Comparison of ENCODE assay signal across 34 mouse cellular contexts in genomic region chr9:67782786-67783185, GRCm38 (mm10). TPM values are rescaled to one million over a fixed set of nuclear protein-coding genes. Genes with fewer than 3 reads are reported as not detected.
"Had no signal": no experiment of that assay in that cellular context is flagged by ENCODE, and none has a peak within 500 bp of the region (broad histone marks: within the 10 kb centered on the region; RNA-seq: fewer than 3 reads in every experiment).

No protein-coding gene starts in this region.

- H3K4me1 ChIP-seq: embryonic facial prominence, embryonic 10.5 days; embryonic facial prominence, embryonic 12.5 days; embryonic facial prominence, embryonic 15.5 days; forebrain, embryonic 10.5 days; forebrain, embryonic 12.5 days; forebrain, embryonic 15.5 days had no signal

- ATAC-seq: forebrain, embryonic 13.5 days; forebrain, embryonic 14.5 days; forebrain, embryonic 15.5 days; forebrain, embryonic 16.5 days; forebrain, postnatal 0 days had no signal

- H3K36me3 ChIP-seq: embryonic facial prominence, embryonic 10.5 days; embryonic facial prominence, embryonic 12.5 days; embryonic facial prominence, embryonic 13.5 days; embryonic facial prominence, embryonic 15.5 days; forebrain, embryonic 10.5 days; forebrain, embryonic 12.5 days; forebrain, embryonic 15.5 days had no signal

- H3K27me3 ChIP-seq: embryonic facial prominence, embryonic 12.5 days; embryonic facial prominence, embryonic 13.5 days; forebrain, embryonic 12.5 days; forebrain, embryonic 13.5 days; forebrain, embryonic 15.5 days had no signal

- H3K27ac ChIP-seq: embryonic facial prominence, embryonic 10.5 days; embryonic facial prominence, embryonic 12.5 days; embryonic facial prominence, embryonic 13.5 days; embryonic facial prominence, embryonic 15.5 days; forebrain, embryonic 10.5 days; forebrain, embryonic 12.5 days; forebrain, embryonic 13.5 days; forebrain, embryonic 15.5 days; gastrocnemius, adult 2 months; heart, adult 2 months had no signal

- DNase-seq: cerebellum, adult 9-10 months; cerebellum, adult 9-11 months; cerebellum, postnatal 10 days; cerebellum, postnatal 14 days; cerebellum, postnatal 25 days; cerebellum, postnatal 36 days; embryo, embryonic 11 days; forebrain, postnatal 0 days; gastrocnemius, adult 2 months; gastrocnemius, postnatal 10 days; gastrocnemius, postnatal 14 days; gastrocnemius, postnatal 25 days; gastrocnemius, postnatal 36 days; heart, adult 11 months; heart, adult 18-20 months; heart, adult 2 months had no signal

- H3K4me3 ChIP-seq: embryonic facial prominence, embryonic 10.5 days; embryonic facial prominence, embryonic 12.5 days; embryonic facial prominence, embryonic 13.5 days; embryonic facial prominence, embryonic 15.5 days; erythroblast, embryonic 14.5 days; forebrain, embryonic 10.5 days; forebrain, embryonic 12.5 days; forebrain, embryonic 13.5 days; forebrain, embryonic 15.5 days; gastrocnemius, adult 2 months; heart, adult 2 months had no signal

RNA-seq across cellular contexts. Expression of gene C2cd4b, which starts 23.5 kb away (rescaled TPM):
- total RNA-seq: common myeloid progenitor, adult 5-6 weeks; gastrocnemius, adult 18-20 months; gastrocnemius, adult 2 months; gastrocnemius, adult 8-10 months; gastrocnemius, postnatal 36 days; granulocyte monocyte progenitor cell, adult 5-6 weeks had no signal
- polyA plus RNA-seq: embryonic facial prominence, embryonic 11.5 days; erythroblast, embryonic 14.5 days; forebrain, embryonic 10.5 days had no signal

RNA-seq across cellular contexts. Expression of gene C2cd4a, which starts 49.3 kb away (rescaled TPM):
- total RNA-seq: common myeloid progenitor, adult 5-6 weeks; gastrocnemius, adult 18-20 months; gastrocnemius, adult 2 months; gastrocnemius, adult 8-10 months; granulocyte monocyte progenitor cell, adult 5-6 weeks; heart, adult 18-20 months; heart, adult 2 months; heart, adult 8-10 months had no signal
- polyA plus RNA-seq: embryonic facial prominence, embryonic 10.5 days; embryonic facial prominence, embryonic 11.5 days; forebrain, embryonic 10.5 days; forebrain, embryonic 12.5 days; forebrain, embryonic 13.5 days; forebrain, embryonic 16.5 days; gonadal fat pad, adult 2 months had no signal
